Mouse (Mus musculus): ENCODE data around the gene Pagr1b.

GRCm38 (mm10) chr7:127017950-127018345 lies 1.7 kb upstream of the Pagr1b start:
- TF ChIP-seq EP300 (IDR thresholded peaks at IDR 0.05; ENCODE audit: low read depth in 1 of 2, low read length in 2 of 2), result no peak
- no peak for TF ChIP-seq RAD21 (IDR thresholded peaks at IDR 0.05; ENCODE audit: low read depth, low read length)
- TF ChIP-seq CTCF (IDR thresholded peaks at IDR 0.05 in 2 of 3, conservative IDR thresholded peaks at IDR 0.05 in 1 of 3; ENCODE audit: control insufficient read depth in 1 of 3, insufficient read depth in 1 of 3, low read depth in 2 of 3, low read length in 3 of 3, poor library complexity in 1 of 3, severe bottlenecking in 1 of 3), result no peak
